Mouse (Mus musculus): ENCODE measurements around the gene Faah. TPM values are rescaled to one million over a fixed set of nuclear protein-coding genes. Genes with fewer than 3 reads are reported as not detected.

Faah gene
- total RNA-seq, 2 experiments from 2014 or later, result 86.6 to 90.7 TPM

GRCm38 (mm10) chr4:115955494-115955775 lies 62.3 kb downstream of the Faah start:
- intact Hi-C loops (cut with DNase I), result no loop called here
- no peak for DNase-seq (ENCODE audit: low spot score in 2 of 2)

- DNase-seq (ENCODE audit: low spot score in 2 of 2), result no peak
- intact Hi-C loops (cut with DNase I), result no loop called here
Observed at GRCm38 (mm10) chr4:115954656-115955493, 62.9 kb downstream of the Faah start.

GRCm38 (mm10) chr4:115953559-115953958 lies 64.2 kb downstream of the Faah start:
- DNase-seq (ENCODE audit: low spot score in 2 of 2), result no peak
- intact Hi-C loops (cut with DNase I), result loop anchor here (2.0 kb wide), 1 partner anchor 51 kb away; no protein-coding TSS in a partner anchor

DNA sequence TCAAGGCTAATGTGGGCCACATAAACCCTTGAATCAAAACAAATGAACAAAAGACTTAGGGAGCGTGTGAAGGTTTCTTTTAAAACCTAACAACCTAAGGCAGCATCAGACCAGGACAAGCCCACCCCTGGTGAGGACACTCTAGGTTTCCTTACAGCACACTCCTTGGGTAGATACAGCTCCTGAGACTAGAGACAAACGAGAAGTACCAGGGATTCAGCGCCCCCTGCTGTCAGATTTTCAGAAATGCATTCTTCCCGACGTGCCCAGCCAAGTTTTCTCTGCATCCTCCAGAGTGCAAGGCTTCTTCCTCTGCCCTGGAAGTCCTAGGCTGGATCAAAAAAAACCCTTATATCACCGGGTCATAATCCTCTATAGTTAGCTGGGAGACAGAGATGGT lies 65.0 kb downstream of the Faah start:
- intact Hi-C loops (cut with DNase I), result loop anchor here (2.0 kb wide), 1 partner anchor 50 kb away; no protein-coding TSS in a partner anchor
- DNase-seq (ENCODE audit: low spot score in 2 of 2), result peak; percentile 72 to 77

DNA sequence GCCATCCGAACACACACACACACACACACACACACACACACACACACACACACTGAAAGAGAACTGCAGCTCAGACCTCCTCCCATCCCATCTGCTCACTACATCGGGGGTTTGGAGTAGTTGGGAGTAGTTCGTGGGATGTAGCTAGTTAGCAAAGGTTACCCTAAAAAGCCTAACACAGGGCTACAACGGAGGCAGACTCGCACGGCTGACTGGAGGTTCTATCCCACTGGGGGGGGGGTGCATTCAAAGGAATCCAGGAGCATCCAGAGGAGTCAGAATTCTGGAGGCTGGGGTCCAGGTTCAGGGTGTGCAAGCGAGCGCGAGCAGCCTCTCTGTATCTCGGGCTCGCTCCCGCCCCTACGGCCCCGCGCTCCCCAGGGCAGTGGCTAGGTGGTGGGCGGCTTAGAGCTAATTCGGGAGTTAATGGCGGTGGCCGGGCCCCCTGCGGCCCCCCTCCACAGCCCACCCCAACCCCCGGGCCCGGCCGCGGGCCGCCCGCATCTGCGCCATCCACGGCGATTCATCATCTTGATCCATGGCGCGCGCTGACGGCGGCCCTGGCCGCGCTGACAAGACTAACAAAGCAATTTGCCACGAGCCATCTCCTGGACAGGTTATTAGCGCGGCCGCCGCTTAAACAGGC lies 73.9 kb downstream of the Faah start:
- intact Hi-C loops (cut with DNase I), result no loop called here
- no peak for DNase-seq (ENCODE audit: low spot score in 2 of 2)

DNA sequence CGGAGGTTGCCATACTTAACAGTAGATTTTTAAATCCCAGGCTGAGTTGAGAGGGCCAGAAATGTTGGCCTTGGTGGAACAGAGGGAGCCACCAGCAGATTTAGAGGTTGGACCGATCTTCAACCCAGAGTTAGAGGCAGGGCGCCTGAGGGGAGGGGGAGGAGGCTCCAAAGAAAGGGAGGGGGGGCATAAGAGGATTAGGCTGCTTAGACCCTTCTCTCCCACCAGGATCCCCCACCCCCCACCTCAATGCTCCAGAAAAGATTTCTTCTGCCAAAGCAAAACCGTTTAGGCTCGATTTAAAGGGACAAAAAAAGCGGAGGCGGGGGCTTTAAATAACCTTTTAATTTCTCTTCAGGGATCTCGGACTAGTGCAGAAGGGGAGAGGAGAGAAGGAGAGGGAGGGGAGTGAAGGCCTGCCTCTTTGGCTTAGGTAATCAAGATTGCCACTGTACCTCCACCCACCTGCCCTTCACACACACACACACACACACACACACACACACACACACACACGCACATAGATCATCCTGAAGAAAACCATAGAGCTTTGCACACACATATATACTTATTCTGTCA lies 76.4 kb downstream of the Faah start:
- intact Hi-C loops (cut with DNase I), result no loop called here
- DNase-seq (ENCODE audit: low spot score in 2 of 2), result no peak

DNA sequence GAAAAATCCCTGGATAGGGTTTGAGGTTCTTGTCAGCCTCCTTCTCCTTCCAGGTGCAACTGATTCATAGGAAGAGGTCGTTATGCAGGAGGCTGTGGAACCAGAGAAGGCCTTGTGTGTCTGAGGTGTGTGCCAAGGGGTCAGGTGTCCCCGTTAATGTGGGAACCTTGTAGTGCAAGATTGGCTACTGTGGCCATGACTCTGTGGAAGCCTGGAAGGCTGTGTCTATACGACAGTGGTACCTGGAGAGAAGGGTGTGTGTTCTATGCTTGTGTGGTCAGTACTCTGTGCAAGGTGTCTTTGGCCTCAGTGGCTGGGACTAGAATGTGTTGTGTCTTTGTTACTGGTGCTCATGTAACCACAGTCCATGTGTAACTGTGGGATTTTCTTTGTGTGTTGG lies 77.0 kb downstream of the Faah start:
- no peak for DNase-seq (ENCODE audit: low spot score in 2 of 2)
- intact Hi-C loops (cut with DNase I), result no loop called here

DNA sequence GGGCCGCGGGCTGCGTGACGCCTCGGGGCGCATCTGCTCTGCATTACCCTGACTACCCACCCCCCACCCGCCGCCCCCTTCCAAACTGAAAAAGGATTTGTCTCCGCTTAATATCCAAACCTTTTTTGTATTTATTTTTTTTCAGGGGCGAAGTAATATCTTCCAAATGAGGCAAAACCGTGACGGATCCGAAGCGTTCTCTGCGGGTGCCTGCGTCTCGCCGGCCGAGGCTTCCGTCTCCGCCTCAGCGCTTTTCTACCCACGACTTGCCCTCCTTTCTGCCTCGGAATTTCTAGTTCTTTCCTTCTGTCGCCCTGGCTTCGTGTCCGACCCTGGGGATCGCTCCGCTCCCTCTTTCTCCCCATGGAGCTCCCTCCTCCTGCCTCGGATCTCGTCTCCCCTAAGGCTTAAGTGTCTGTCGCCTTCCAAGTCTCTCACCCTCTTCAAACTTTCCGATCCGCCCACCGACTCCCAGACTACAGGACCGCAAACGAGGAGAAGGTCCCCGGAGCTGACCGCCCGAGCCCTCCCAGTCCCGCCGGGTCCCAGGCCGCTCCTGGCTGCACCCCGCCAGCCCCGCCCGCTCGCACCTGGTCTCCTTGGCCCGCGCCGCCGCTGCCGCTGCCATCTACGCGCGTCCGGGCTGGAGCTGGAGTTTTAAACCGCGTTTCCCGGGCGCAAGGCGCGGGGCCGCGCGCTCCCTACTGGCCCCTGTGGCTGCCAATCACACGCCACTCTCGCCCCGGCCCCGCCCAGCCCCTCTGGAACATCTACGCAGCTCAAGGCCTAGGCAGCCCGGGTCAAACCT lies 78.2 kb downstream of the Faah start, which contains the start of gene Dmbx1:
Gene Dmbx1, minus strand, starts transcription at position 632 of the 808 bp plus-strand sequence.
- intact Hi-C loops (cut with DNase I), result loop anchor here (5.0 to 10.0 kb wide), 2 partner anchors 882 to 1025 kb away; partner anchors contain the start of gene Tal1
- DNase-seq (ENCODE audit: low spot score in 2 of 2), result no peak

- intact Hi-C loops (cut with DNase I), result loop anchor here (5.0 to 10.0 kb wide), 2 partner anchors 881 to 1024 kb away; partner anchors contain the start of gene Tal1
- peak in 1 of 2 experiments; percentile 10 for DNase-seq (ENCODE audit: low spot score in 2 of 2)
Observed at GRCm38 (mm10) chr4:115938276-115939160, 79.2 kb downstream of the Faah start.

- intact Hi-C loops (cut with DNase I), result loop anchor here (5.0 to 10.0 kb wide), 2 partner anchors 880 to 1023 kb away; partner anchors contain the start of gene Tal1
- DNase-seq (ENCODE audit: low spot score in 2 of 2), result no peak
Observed at GRCm38 (mm10) chr4:115937061-115937976, 80.4 kb downstream of the Faah start.

DNA sequence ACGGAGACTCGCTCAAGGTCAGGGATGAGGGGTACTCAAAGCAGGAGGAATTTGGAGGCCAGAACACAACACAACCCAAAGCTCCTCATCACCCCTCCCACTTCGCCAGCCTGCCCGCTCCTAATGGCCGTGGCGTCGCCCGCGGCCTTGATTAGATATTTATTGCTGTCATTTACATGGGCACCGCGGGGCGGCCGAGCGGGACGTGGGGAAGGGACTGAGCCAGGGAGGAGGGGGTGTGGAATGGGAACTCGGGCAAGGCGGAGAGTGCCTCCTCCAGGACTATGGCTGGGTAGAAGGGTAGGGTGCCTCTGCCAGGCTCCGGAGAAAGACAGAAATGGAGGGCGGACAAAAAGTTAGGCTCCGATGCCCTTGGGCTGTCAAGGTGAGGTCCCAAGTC lies 81.1 kb downstream of the Faah start:
- intact Hi-C loops (cut with DNase I), result loop anchor here (5.0 to 10.0 kb wide), 2 partner anchors 879 to 1022 kb away; partner anchors contain the start of gene Tal1
- DNase-seq (ENCODE audit: low spot score in 2 of 2), result no peak

GRCm38 (mm10) chr4:115935835-115936581 lies 81.7 kb downstream of the Faah start:
- intact Hi-C loops (cut with DNase I), result loop anchor here (5.0 to 10.0 kb wide), 2 partner anchors 879 to 1021 kb away; partner anchors contain the start of gene Tal1
- no peak for DNase-seq (ENCODE audit: low spot score in 2 of 2)

- intact Hi-C loops (cut with DNase I), result loop anchor here (10.0 kb wide), 1 partner anchor 1017 kb away; no protein-coding TSS in a partner anchor
- DNase-seq (ENCODE audit: low spot score in 2 of 2), result no peak
Observed at GRCm38 (mm10) chr4:115931556-115932088, 86.1 kb downstream of the Faah start.

DNA sequence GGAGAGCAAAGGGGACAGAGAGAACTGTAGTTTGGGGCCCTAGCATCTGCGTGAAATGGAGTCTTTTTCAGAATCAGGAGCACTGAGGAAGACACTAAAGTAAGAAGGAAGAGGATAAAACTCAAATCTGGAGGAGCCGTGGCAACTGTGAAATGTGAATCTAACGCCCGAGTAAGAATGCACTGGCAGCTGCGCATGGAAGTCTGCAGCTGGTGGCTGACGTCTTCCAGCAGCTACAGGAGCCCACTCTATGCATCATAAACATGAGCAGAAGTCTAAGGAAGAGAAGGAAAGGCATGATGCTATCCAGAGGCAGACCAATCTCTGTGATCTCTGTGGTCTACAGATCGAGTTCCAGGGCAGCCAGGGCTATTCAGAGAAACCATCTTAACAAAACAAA lies 90.1 kb downstream of the Faah start:
- intact Hi-C loops (cut with DNase I), result no loop called here
- DNase-seq (ENCODE audit: low spot score in 2 of 2), result no peak

- no peak for DNase-seq (ENCODE audit: low spot score in 2 of 2)
- intact Hi-C loops (cut with DNase I), result no loop called here
Observed at GRCm38 (mm10) chr4:115923262-115923880, 94.4 kb downstream of the Faah start.

DNA sequence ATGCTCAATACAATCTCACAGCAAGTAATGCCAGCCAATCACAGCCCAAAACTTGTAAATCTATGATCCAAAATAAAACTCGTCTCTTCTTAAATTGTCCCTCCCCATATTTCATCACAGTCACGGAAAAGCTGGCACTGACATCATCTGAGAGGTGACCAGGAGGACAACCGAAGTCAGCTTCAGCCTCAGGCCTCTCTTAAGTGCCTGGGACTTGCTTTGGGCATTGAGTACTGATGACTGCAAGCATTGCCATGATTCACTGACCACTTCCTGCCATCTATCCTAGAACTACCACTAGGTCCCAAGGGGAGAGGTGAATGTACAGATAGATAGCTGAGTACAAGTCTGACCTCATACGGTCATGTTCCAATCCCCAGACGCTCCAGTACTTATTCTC lies 95.0 kb downstream of the Faah start:
- DNase-seq (ENCODE audit: low spot score in 2 of 2), result no peak
- intact Hi-C loops (cut with DNase I), result no loop called here

Data from left cerebral cortex, postnatal 14 days (tissue).